Mouse (Mus musculus) thymus, postnatal 14 days (tissue): ENCODE results near the gene Ggt1.
"Not testable (repeated sequence)": the region's sequence is repeated elsewhere in the genome, so short reads cannot be mapped to it uniquely, and the experiment has no call there.

Experiments used
- DNase-seq: peaks from one replicate; pipeline ENCODE4 v3.0.0; 2021

Gene Ggt1

GRCm38 (mm10) chr10:75561071-75561654 is at the start of gene Ggt1:
Ggt1 (plus strand) TSS chr10:75561604.
- DNase-seq = no peak

GRCm38 (mm10) chr10:75511897-75512296 is 49.5 kb upstream of the Ggt1 start:
- no peak for DNase-seq

GRCm38 (mm10) chr10:75512796-75513195 is 48.6 kb upstream of the Ggt1 start:
- no peak for DNase-seq

GRCm38 (mm10) chr10:75513306-75514067 is 47.9 kb upstream of the Ggt1 start:
- DNase-seq = no peak

- no peak for DNase-seq
These were observed 47.0 kb upstream of the Ggt1 start for GRCm38 (mm10) chr10:75514361-75514760.

GRCm38 (mm10) chr10:75515216-75516037 is 46.0 kb upstream of the Ggt1 start:
- DNase-seq = no peak

GRCm38 (mm10) chr10:75516038-75516723 is 45.2 kb upstream of the Ggt1 start:
- no peak for DNase-seq

GRCm38 (mm10) chr10:75516724-75517072 is 44.7 kb upstream of the Ggt1 start:
- DNase-seq = no peak

GRCm38 (mm10) chr10:75517073-75517757 is 44.2 kb upstream of the Ggt1 start, which contains the start of gene Snrpd3:
Snrpd3 (plus strand) TSS chr10:75517551.
- DNase-seq = peak; percentile 95

GRCm38 (mm10) chr10:75517758-75518143 is 43.7 kb upstream of the Ggt1 start, which contains the start of gene Gucd1:
Gucd1 (minus strand) TSS chr10:75517972.
- peak; percentile 97 for DNase-seq

- DNase-seq = no peak
These were observed 40.8 kb upstream of the Ggt1 start for GRCm38 (mm10) chr10:75520581-75520980.

- no peak for DNase-seq
These were observed 39.8 kb upstream of the Ggt1 start for GRCm38 (mm10) chr10:75521643-75522042.

GRCm38 (mm10) chr10:75525450-75525849 is 36.0 kb upstream of the Ggt1 start:
- not testable (repeated sequence) for DNase-seq

GRCm38 (mm10) chr10:75530322-75530721 is 31.1 kb upstream of the Ggt1 start:
- no peak for DNase-seq

- peak; percentile 61 for DNase-seq
These were observed 29.8 kb upstream of the Ggt1 start for GRCm38 (mm10) chr10:75531532-75532090.

GRCm38 (mm10) chr10:75534216-75534615 is 27.2 kb upstream of the Ggt1 start:
- no peak for DNase-seq

GRCm38 (mm10) chr10:75534934-75535333 is 26.5 kb upstream of the Ggt1 start:
- no peak for DNase-seq

GRCm38 (mm10) chr10:75535423-75535822 is 26.0 kb upstream of the Ggt1 start:
- no peak for DNase-seq

GRCm38 (mm10) chr10:75536123-75536522 is 25.3 kb upstream of the Ggt1 start:
- peak; percentile 34 for DNase-seq

- DNase-seq = no peak
These were observed 13.5 kb upstream of the Ggt1 start for GRCm38 (mm10) chr10:75547901-75548300.

GRCm38 (mm10) chr10:75548486-75548885 is 12.9 kb upstream of the Ggt1 start:
- no peak for DNase-seq

GRCm38 (mm10) chr10:75549886-75550285 is 11.5 kb upstream of the Ggt1 start:
- DNase-seq = no peak
